Mouse (Mus musculus) hindbrain, embryonic 13.5 days (tissue): ENCODE measurements around the gene Cyp4x1. TPM values are rescaled to one million over a fixed set of nuclear protein-coding genes. Genes with fewer than 3 reads are reported as not detected.

Experiments
- ATAC-seq: fragments of 200-750 bp; cut with Nextera tagmentation; 2 replicates; pipeline ENCODE4 v1.8.0; 2017; ENCODE audit warnings: moderate TSS enrichment; ENCODE audit not compliant: low FRiP score
- H3K27ac ChIP-seq: fragments of 300-500 bp; sonication (generic); 2 replicates; pipeline ENCODE4 v1.5.1; 2015; ENCODE audit warnings: inconsistent platforms, mild to moderate bottlenecking, moderate library complexity
- H3K27me3 ChIP-seq: fragments of 300-500 bp; sonication (generic); 2 replicates; pipeline ENCODE4 v1.6.1; 2015; ENCODE audit warnings: mild to moderate bottlenecking, inconsistent platforms
- H3K36me3 ChIP-seq: fragments of 300-500 bp; sonication (generic); 2 replicates; pipeline ENCODE4 v1.6.1; 2015; ENCODE audit warnings: mild to moderate bottlenecking, inconsistent platforms
- H3K4me1 ChIP-seq: fragments of 300-500 bp; sonication (generic); replicated peaks from 2 replicates; pipeline ENCODE4 v1.6.1; 2015; ENCODE audit warnings: inconsistent platforms
- H3K4me2 ChIP-seq: fragments of 300-500 bp; sonication (generic); 2 replicates; pipeline ENCODE4 v1.6.1; 2015; ENCODE audit warnings: inconsistent platforms, mild to moderate bottlenecking, moderate library complexity
- H3K4me3 ChIP-seq: fragments of 300-500 bp; sonication (generic); 2 replicates; pipeline ENCODE4 v1.5.1; 2015; ENCODE audit warnings: mild to moderate bottlenecking, inconsistent platforms
- H3K9ac ChIP-seq: fragments of 300-500 bp; sonication (generic); 2 replicates; pipeline ENCODE4 v1.6.1; 2015; ENCODE audit warnings: mild to moderate bottlenecking, inconsistent platforms
- H3K9me3 ChIP-seq: fragments of 300-500 bp; sonication (generic); 2 replicates; pipeline ENCODE4 v1.6.1; 2016; ENCODE audit warnings: inconsistent platforms
- WGBS: fragments of 180-500 bp; shearing (Covaris S2); methylation state at CpG from one replicate; pipeline ENCODE4 v1.1.7; 2015; 5-methylcytosine and 5-hydroxymethylcytosine counted together
- polyA plus RNA-seq: library from polyadenylated mRNA; unstranded; fragments of >200 nt; fragmentation: Nextera tagmentation; extraction: Ambion mirVana; gene quantifications from 2 replicates; pipeline ENCODE4 v1.2.1, GENCODE M21; 2015

Cyp4x1 gene
- polyA plus RNA-seq, 1 experiment from 2014 or later = 5.9 TPM

DNA sequence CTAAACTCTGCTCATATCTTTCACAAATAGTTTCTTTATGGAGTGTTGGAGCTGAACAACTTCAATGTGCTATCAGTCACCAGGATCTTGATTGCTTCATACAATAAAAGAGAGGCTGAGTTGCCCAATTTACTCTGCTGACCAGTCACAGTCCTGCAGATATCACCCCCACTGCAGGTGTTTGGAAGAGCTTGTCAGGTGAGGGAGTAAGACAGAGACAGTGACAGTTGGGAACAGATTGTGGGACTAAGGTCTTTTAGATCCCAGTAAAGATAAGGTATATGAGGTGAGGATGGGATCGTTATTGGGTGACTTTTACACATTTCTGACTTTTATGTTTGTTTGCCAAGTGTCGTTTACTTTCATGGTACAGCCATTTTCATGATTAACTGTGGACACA, 22.9 kb downstream of the Cyp4x1 start:
- no peak overlapping the region for H3K9ac ChIP-seq
- no peaks in the 10 kb centered on the region for H3K36me3 ChIP-seq
- no peaks in the 10 kb centered on the region for H3K9me3 ChIP-seq
- 78% methylated on average over 2 of the region's 2 CpGs for WGBS
- no peak overlapping the region for H3K4me3 ChIP-seq
- ATAC-seq = no peak
- no peak overlapping the region for H3K27ac ChIP-seq
- H3K4me1 ChIP-seq = no peaks in the 10 kb centered on the region
- H3K27me3 ChIP-seq = peaks cover 10% of the 10 kb centered on the region; the same call in 1 of the 2 replicates
- H3K4me2 ChIP-seq = no peak overlapping the region

DNA sequence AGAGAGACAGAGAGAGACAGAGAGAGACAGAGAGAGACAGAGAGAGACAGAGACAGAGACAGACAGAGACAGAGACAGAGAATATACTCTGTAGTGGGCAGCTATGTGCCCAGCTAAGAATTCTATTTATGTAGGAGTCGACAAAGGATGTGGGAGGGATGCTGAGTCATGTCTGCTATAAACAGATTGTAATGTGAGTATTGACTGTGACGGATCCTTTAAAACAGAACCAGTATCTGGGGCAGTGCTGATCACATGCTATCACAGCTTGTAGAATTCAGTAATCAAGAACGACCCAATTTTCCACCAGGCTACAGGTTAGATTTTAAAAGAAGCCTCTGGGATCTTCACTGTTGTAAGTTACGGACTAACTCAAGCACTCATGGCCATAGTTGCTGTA, 30.6 kb downstream of the Cyp4x1 start:
- Histone ChIP-seq H3K4me2 (no peak overlapping the region), H3K27ac (no peak overlapping the region), H3K36me3 (no peaks in the 10 kb centered on the region), H3K27me3 (peaks cover 19% of the 10 kb centered on the region), H3K9ac (no peak overlapping the region), H3K4me3 (no peak overlapping the region), H3K4me1 (no peaks in the 10 kb centered on the region), H3K9me3 (no peaks in the 10 kb centered on the region)
- no peak for ATAC-seq
- WGBS = 72% methylated on average over 4 of the region's 4 CpGs

DNA sequence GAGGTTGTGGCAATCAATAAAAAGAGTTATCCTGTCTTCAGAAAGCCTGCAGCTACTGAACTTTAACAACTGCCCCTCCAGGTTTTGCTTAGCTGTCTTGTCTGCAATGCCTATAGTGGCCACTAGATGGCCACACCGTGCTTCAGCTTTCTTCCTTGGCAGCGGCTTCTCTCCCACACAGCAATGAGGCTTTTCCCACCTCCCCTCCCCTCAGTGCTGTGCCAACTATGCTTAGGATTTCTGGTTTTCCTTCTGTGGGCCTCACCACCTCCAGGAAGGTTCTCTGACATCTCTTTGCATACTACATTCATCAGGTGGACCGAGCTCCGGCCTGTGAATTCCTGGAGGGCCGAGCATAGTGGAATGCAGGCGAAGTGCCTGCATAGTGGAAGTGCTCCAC, 32.4 kb downstream of the Cyp4x1 start:
- Histone ChIP-seq H3K9me3 (no peaks in the 10 kb centered on the region), H3K4me2 (no peak overlapping the region), H3K4me1 (peaks cover 5% of the 10 kb centered on the region), H3K27ac (no peak overlapping the region), H3K27me3 (peaks cover 35% of the 10 kb centered on the region), H3K36me3 (no peaks in the 10 kb centered on the region), H3K9ac (no peak overlapping the region), H3K4me3 (no peak overlapping the region)
- WGBS = 40% methylated on average over 6 of the region's 6 CpGs
- peak; percentile 67 for ATAC-seq

DNA sequence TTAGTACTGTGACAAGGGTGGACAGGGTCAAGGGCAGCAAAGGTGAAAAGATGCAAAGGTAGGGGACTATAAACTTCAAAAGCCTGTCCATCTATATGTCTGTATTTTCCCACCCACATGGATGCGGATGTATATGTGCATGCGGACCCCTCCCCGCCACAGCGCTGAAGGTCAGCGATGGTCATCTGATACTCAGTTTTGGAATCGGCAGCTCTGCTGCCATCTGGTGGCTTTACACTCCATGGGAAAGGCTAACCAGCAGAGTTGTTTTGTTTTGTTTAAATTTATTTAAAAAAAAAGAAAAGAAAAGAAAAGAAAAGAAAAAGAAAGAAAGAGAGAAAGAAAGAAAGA, 37.0 kb downstream of the Cyp4x1 start:
- H3K4me1 ChIP-seq = peaks cover 18% of the 10 kb centered on the region
- H3K9me3 ChIP-seq = no peaks in the 10 kb centered on the region
- peaks cover 68% of the 10 kb centered on the region for H3K27me3 ChIP-seq
- no peak overlapping the region; the same call in 1 of the 2 replicates for H3K9ac ChIP-seq
- 1% methylated on average over 6 of the region's 6 CpGs for WGBS
- H3K4me2 ChIP-seq = peak overlapping the region; percentile 84
- no peak overlapping the region for H3K27ac ChIP-seq
- no peaks in the 10 kb centered on the region for H3K36me3 ChIP-seq
- no peak for ATAC-seq
- H3K4me3 ChIP-seq = peak overlapping the region; percentile 15; the same call in 1 of the 2 replicates

DNA sequence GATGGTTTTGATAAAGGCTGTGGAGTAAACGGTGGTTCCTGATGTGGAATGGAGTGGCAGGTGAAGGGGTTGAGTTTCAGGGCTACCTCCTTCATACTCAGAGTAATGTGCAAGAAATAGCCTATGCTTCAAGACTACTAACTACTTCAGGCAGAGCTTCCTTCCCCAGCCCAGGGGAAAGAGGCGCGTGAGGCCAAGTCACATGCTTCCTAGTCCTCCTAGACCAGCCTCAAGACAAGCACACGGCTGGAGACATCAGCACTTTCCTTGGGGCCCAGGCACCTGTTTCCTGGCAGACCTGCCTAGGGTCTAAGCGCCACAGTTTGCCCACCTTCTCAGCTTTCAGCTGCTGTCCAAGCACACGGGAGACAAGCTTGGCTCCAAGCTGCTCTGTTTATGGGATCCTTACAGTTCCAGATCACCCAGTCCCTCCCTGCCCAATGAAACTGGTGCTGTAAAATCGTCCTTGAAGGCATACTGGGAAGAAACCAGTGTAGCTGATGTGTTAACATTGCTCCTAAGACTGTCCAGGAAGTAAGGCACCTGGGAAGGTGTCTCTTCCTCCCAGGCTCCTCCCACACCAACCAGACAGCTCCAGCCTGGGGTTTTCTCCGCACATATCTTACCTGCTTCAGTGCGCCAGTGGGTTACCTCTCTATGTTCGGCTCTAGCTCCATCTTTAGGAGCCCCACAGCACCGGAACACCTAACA, 37.5 kb downstream of the Cyp4x1 start:
- 0 out of 2 replicates have a peak, but pooled peaks have one; percentile 14 for ATAC-seq
- no peak overlapping the region; the same call in 1 of the 2 replicates for H3K9ac ChIP-seq
- WGBS = 12% methylated on average over 11 of the region's 11 CpGs
- peak overlapping the region; percentile 43 for H3K4me3 ChIP-seq
- no peaks in the 10 kb centered on the region for H3K9me3 ChIP-seq
- 0 out of 2 replicates have a peak overlapping the region, but pooled peaks have one; percentile 52 for H3K27ac ChIP-seq
- H3K27me3 ChIP-seq = peaks cover 68% of the 10 kb centered on the region
- peak overlapping the region; percentile 84 for H3K4me2 ChIP-seq
- no peaks in the 10 kb centered on the region for H3K36me3 ChIP-seq
- H3K4me1 ChIP-seq = peaks cover 18% of the 10 kb centered on the region

DNA sequence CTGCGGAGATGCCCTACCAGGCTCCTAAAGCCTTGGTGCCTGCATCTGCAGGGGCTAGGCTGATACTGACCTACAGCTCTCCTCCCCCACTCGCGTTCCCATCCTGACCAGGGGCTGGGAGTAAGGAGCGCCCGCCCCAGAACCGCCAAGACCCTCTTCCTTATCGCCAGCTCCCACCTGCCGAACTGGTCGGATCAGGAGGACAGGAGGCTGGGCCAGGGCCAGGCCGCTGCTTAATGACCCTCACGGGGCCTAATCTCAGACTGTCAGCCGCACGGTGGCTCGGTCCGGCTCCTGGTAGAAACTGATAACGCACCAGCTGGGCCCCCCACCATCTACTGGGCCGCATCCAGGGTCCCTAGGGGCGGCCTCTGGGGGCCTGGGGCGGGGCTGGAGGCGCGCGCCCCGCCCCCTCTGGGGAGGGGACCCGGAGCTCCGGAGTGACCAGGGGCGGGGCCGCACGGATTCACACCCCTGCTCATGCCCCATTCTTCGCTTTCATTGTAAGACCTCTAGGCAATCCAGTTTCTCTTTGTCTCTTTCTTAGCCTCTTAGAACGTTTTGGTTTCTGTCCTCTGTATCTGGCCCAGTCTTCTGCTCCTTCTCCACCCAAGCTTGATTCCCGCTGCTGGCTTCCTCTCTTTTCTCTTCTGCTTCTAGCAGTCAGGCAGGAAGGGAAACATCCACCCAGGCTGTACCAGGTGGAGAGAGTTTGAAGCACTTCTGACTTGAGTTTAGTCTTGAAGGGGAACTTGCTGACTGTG, 38.2 kb downstream of the Cyp4x1 start:
- peaks cover 18% of the 10 kb centered on the region for H3K4me1 ChIP-seq
- WGBS = 0% methylated on average over 19 of the region's 31 CpGs
- peak overlapping the region; percentile 43 for H3K4me3 ChIP-seq
- no peaks in the 10 kb centered on the region for H3K9me3 ChIP-seq
- no peaks in the 10 kb centered on the region for H3K36me3 ChIP-seq
- peaks cover 63% of the 10 kb centered on the region for H3K27me3 ChIP-seq
- peak overlapping the region; percentile 79 for H3K9ac ChIP-seq
- H3K27ac ChIP-seq = peak overlapping the region; percentile 52; the same call in 1 of the 2 replicates
- peak overlapping the region; percentile 84 for H3K4me2 ChIP-seq
- ATAC-seq = peak; percentile 56

DNA sequence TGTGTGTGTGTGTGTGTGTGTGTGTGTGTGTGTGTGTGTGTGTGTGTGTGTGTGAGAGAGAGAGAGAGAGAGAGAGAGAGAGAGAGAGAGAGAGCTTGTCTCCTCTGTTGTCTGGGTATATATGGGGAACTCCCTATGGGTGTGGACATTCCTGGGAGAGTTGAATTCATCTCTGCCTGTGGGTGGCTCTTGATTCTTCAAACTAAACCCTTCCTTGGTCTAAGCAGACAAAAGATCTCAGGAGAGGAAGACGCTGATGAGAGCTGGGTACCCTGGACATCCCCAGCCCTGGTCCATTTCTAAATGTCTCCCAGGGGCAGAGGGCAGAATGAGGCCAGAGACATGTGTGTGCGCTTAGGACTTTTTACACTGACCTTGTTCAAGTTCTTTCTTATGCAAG, 40.0 kb downstream of the Cyp4x1 start:
- no peaks in the 10 kb centered on the region for H3K9me3 ChIP-seq
- H3K4me3 ChIP-seq = no peak overlapping the region
- no peak overlapping the region for H3K4me2 ChIP-seq
- 80% methylated on average over 2 of the region's 2 CpGs for WGBS
- peaks cover 18% of the 10 kb centered on the region for H3K4me1 ChIP-seq
- H3K27ac ChIP-seq = no peak overlapping the region
- H3K9ac ChIP-seq = no peak overlapping the region
- H3K27me3 ChIP-seq = peaks cover 68% of the 10 kb centered on the region
- ATAC-seq = no peak
- no peaks in the 10 kb centered on the region for H3K36me3 ChIP-seq

DNA sequence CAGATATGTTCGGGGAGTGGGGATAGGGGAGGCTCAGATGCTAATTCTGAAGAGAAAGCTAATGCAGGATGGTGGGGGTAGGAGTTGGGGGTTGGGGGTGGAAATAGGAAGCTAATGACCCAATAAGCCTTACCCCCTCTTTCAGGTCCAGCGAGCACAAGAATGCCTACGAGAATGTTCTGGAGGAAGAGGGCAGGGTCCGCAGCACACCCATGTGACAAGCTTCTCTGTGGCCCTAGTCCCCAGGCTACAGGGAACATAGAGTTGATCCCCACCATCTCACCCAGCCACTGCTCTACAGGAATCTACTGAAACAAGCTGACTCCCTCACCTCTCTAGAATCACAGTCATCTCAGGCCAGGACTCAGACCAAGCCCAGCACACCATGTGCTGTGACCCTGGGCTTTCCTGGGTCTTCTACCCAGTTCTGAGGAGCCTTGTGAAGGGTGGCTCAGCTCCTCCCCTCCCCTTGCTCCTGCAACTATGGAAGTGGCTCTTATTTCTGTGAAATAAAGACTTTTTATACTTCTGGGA, 40.7 kb downstream of the Cyp4x1 start:
- H3K27me3 ChIP-seq = peaks cover 69% of the 10 kb centered on the region
- no peak overlapping the region for H3K9ac ChIP-seq
- no peak overlapping the region for H3K4me2 ChIP-seq
- no peaks in the 10 kb centered on the region for H3K9me3 ChIP-seq
- H3K36me3 ChIP-seq = no peaks in the 10 kb centered on the region
- H3K4me3 ChIP-seq = no peak overlapping the region
- no peak overlapping the region for H3K27ac ChIP-seq
- ATAC-seq = no peak
- WGBS = 86% methylated on average over 4 of the region's 4 CpGs
- H3K4me1 ChIP-seq = peaks cover 18% of the 10 kb centered on the region

DNA sequence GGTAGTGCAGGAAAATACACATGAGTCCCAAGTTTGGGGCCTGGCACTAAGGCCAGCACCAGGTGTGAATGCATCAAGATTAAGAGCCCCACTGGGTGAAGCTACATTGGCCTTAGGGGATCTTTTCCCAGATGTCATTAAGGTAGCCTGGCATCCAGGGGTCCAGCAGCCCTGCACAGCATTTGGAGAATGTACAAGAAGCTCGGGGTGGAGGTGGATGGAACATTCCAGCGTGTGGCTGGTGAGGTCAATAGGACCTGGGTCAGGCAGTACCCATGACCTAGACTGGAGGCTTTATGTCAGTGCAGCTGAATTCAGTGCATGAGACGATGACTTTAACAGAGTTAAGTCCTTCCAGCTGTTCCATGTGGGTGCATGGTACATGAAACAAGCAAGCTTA, 42.3 kb downstream of the Cyp4x1 start:
- H3K4me2 ChIP-seq = no peak overlapping the region
- 82% methylated on average over 3 of the region's 3 CpGs for WGBS
- H3K9me3 ChIP-seq = no peaks in the 10 kb centered on the region
- no peaks in the 10 kb centered on the region for H3K36me3 ChIP-seq
- H3K4me3 ChIP-seq = no peak overlapping the region
- no peak for ATAC-seq
- H3K4me1 ChIP-seq = peaks cover 15% of the 10 kb centered on the region
- H3K27ac ChIP-seq = no peak overlapping the region
- peaks cover 72% of the 10 kb centered on the region for H3K27me3 ChIP-seq
- no peak overlapping the region for H3K9ac ChIP-seq

DNA sequence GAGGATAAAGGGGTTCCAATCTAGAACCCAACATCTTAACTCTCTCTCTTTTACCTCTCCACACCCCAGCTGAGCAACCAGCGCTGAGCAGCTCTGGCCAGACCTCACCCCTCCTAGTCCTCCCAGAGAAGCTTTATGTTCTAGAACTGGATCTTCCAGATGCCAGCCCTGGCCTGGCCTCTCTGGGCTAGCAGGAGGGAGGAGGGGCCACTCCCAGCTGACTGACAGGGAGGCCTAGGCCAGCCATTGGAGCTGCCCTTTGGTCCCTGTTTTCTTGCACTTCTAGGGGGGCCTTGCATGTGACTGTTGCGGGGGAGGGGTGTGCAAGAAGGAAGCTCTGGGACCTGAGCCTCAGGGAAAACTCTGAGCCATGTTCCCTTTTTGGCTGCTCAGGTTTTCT, 43.5 kb downstream of the Cyp4x1 start:
- Histone ChIP-seq H3K9me3 (no peaks in the 10 kb centered on the region), H3K4me2 (no peak overlapping the region), H3K27ac (no peak overlapping the region), H3K9ac (no peak overlapping the region), H3K4me1 (peaks cover 3% of the 10 kb centered on the region), H3K4me3 (no peak overlapping the region), H3K27me3 (peaks cover 63% of the 10 kb centered on the region), H3K36me3 (no peaks in the 10 kb centered on the region)
- WGBS = 74% methylated on average over 2 of the region's 2 CpGs
- ATAC-seq = no peak

DNA sequence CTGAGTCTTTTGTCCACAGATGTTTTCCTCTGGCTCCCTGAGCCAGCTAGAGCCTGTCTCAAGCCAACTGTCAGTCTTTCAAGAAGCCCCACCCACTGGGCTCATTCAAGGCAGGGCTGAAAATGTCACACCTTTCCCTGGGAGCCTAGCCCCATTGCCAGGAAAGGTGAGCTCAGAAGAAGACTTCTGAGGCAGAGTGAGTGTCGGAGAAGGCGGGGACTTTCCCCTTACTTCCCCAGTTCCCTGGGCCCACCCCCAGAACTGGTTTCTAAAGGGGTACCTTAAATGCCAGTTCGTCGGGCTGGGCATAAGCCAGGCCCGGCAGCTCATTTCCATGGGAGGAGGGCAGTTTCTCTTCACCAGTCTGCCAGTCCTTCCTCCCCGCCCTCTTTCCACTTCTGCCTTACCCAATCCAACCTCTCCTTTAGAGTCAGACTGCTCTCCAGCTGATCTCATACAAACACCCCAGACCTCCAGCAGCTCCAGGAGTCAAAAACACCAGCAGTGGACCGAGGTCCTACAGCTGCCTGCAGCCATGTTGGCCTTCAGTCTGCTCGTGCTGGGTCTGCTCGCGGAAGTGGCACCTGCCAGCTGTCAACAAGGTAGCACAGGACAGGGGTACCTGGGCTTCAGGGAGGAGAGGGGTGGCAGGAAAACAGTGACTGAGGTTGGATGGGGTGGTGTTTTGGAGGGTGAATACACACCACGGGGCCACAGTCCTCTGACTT, 45.3 kb downstream of the Cyp4x1 start, which contains the start of gene Pdzk1ip1:
Gene Pdzk1ip1 (plus strand): TSS at position 98 of the 728 bp plus-strand sequence.
- Histone ChIP-seq H3K4me3 (no peak within 1 kb of the TSS), H3K27ac (no peak within 1 kb of the TSS), H3K9me3 (no peaks in the 10 kb centered on the region), H3K4me2 (no peak within 1 kb of the TSS), H3K9ac (no peak within 1 kb of the TSS), H3K36me3 (no peaks in the 10 kb centered on the region), H3K4me1 (no peaks in the 10 kb centered on the region), H3K27me3 (peaks cover 58% of the 10 kb centered on the region)
- 28% methylated on average over 11 of the region's 11 CpGs for WGBS
- ATAC-seq = no peak
